Mouse (Mus musculus) subcutaneous adipose tissue, adult 2 months (tissue): Measurements from ENCODE around the gene Plcxd3. TPM values are rescaled to one million over a fixed set of nuclear protein-coding genes. Genes with fewer than 3 reads are reported as not detected.

Source experiments
- polyA plus RNA-seq: library from polyadenylated mRNA; depleted of rRNA; stranded (reverse); fragments of >200 nt; gene quantifications from 2 replicates; pipeline ENCODE4 v1.2.3, GENCODE M21; 2012; ENCODE audit warnings: low replicate concordance; rRNA removed

Plcxd3 gene
- 0.10 and 0.18 TPM in 2 replicates for polyA plus RNA-seq

GRCm38 (mm10) chr15:4375423-4376220 is at the start of gene Plcxd3:
Gene Plcxd3 (plus strand): TSS chr15:4375491.

